Mouse (Mus musculus) kidney, adult 2 months (tissue): ENCODE data around the gene Rad51b. TPM values are rescaled to one million over a fixed set of nuclear protein-coding genes. Genes with fewer than 3 reads are reported as not detected.
"Not testable (repeated sequence)": the region's sequence is repeated elsewhere in the genome, so short reads cannot be mapped to it uniquely, and the experiment has no call there.

Source experiments
- DNase-seq: peaks from one replicate; pipeline ENCODE4 v3.0.0; 2021
- H3K27ac ChIP-seq: fragments of 200-500 bp; 2 replicates; pipeline ENCODE4 v1.5.1; 2012; ENCODE audit warnings: low read depth, low read length, control low read depth, inconsistent platforms; ENCODE audit not compliant: insufficient read depth
- H3K27me3 ChIP-seq: fragments of 200-500 bp; replicated peaks from 2 replicates; pipeline ENCODE4 v1.6.1; 2012; ENCODE audit warnings: mild to moderate bottlenecking, moderate library complexity, low read length, inconsistent platforms; ENCODE audit not compliant: control insufficient read depth, insufficient read depth
- H3K36me3 ChIP-seq: fragments of 200-500 bp; 2 replicates; pipeline ENCODE4 v1.6.1; 2012; ENCODE audit warnings: mild to moderate bottlenecking, moderate library complexity, low read length, inconsistent platforms; ENCODE audit not compliant: control insufficient read depth, insufficient read depth
- H3K4me1 ChIP-seq: fragments of 200-500 bp; 2 replicates; pipeline ENCODE4 v1.6.1; 2011; ENCODE audit warnings: low read length; ENCODE audit not compliant: control insufficient read depth, insufficient read depth
- H3K4me3 ChIP-seq: fragments of 200-500 bp; 2 replicates; pipeline ENCODE4 v1.5.1; 2011; ENCODE audit warnings: mild to moderate bottlenecking, low read depth, low read length, control low read depth; ENCODE audit not compliant: insufficient read depth
- CTCF ChIP-seq: fragments of 200-500 bp; conservative IDR thresholded peaks from 2 replicates; pipeline ENCODE4 v1.5.1; 2011; ENCODE audit warnings: low read depth, mild to moderate bottlenecking, control low read depth, low read length, moderate library complexity, mixed read lengths; ENCODE audit not compliant: insufficient read depth, insufficient read length
- POLR2A ChIP-seq: fragments of 200-500 bp; IDR thresholded peaks from one replicate; pipeline ENCODE4 v1.6.1; 2011; ENCODE audit warnings: low read depth, low read length, control low read depth
- WGBS: fragments of 180-500 bp; shearing (Covaris S2); methylation state at CpG from one replicate; pipeline ENCODE4 v1.1.7; 2018; 5-methylcytosine and 5-hydroxymethylcytosine counted together
- polyA plus RNA-seq: library from polyadenylated mRNA; depleted of rRNA; stranded (reverse); fragments of >200 nt; gene quantifications from 2 replicates; pipeline ENCODE4 v1.2.3, GENCODE M21; 2012

Gene Rad51b
- polyA plus RNA-seq, 1 experiment, result 0.14 TPM

GRCm38 (mm10) chr12:79306013-79306412 is 8.9 kb downstream of the Rad51b start:
- H3K4me1 ChIP-seq, result no peaks in the 10 kb centered on the region
- no peak overlapping the region for H3K27ac ChIP-seq
- WGBS, result 46% methylated on average over 4 of the region's 4 CpGs
- no peak overlapping the region for H3K4me3 ChIP-seq
- TF ChIP-seq POLR2A (no peak), CTCF (no peak)
- no peaks in the 10 kb centered on the region for H3K36me3 ChIP-seq
- no peak for DNase-seq
- no peaks in the 10 kb centered on the region for H3K27me3 ChIP-seq

GRCm38 (mm10) chr12:79313721-79314120 is 16.6 kb downstream of the Rad51b start:
- Histone ChIP-seq H3K27ac (no peak overlapping the region), H3K4me1 (no peaks in the 10 kb centered on the region), H3K36me3 (no peaks in the 10 kb centered on the region), H3K27me3 (no peaks in the 10 kb centered on the region), H3K4me3 (no peak overlapping the region)
- TF ChIP-seq CTCF (no peak), POLR2A (no peak)
- 75% methylated on average over 4 of the region's 4 CpGs for WGBS
- peak; percentile 10 for DNase-seq

- TF ChIP-seq CTCF (no peak), POLR2A (no peak)
- DNase-seq, result no peak
- no peaks in the 10 kb centered on the region for H3K27me3 ChIP-seq
- no peaks in the 10 kb centered on the region for H3K4me1 ChIP-seq
- WGBS, result 41% methylated on average over 5 of the region's 5 CpGs
- no peak overlapping the region for H3K27ac ChIP-seq
- H3K36me3 ChIP-seq, result no peaks in the 10 kb centered on the region
- no peak overlapping the region for H3K4me3 ChIP-seq
These were observed 20.3 kb downstream of the Rad51b start for GRCm38 (mm10) chr12:79317339-79317738.

- WGBS, result 79% methylated on average over 5 of the region's 5 CpGs
- H3K4me1 ChIP-seq, result no peaks in the 10 kb centered on the region
- DNase-seq, result no peak
- no peaks in the 10 kb centered on the region for H3K36me3 ChIP-seq
- H3K27ac ChIP-seq, result no peak overlapping the region
- no peak overlapping the region for H3K4me3 ChIP-seq
- TF ChIP-seq POLR2A (no peak), CTCF (no peak)
- no peaks in the 10 kb centered on the region for H3K27me3 ChIP-seq
These were observed 23.8 kb downstream of the Rad51b start for GRCm38 (mm10) chr12:79320895-79321294.

- not testable (repeated sequence) for H3K27me3 ChIP-seq, H3K27ac ChIP-seq, H3K36me3 ChIP-seq, H3K4me1 ChIP-seq, H3K4me3 ChIP-seq
- 0 out of 2 replicates have a peak, but pooled peaks have one; percentile 14 for TF ChIP-seq CTCF
- peak; percentile 34 for DNase-seq
- 55% methylated on average over 2 of the region's 2 CpGs for WGBS
These were observed 25.5 kb downstream of the Rad51b start for GRCm38 (mm10) chr12:79322539-79322938.

- TF ChIP-seq POLR2A (no peak), CTCF (no peak)
- no peak overlapping the region for H3K4me3 ChIP-seq
- 51% methylated on average over 2 of the region's 2 CpGs for WGBS
- no peaks in the 10 kb centered on the region; the same call in 1 of the 2 replicates for H3K27me3 ChIP-seq
- DNase-seq, result no peak
- no peaks in the 10 kb centered on the region for H3K4me1 ChIP-seq
- no peaks in the 10 kb centered on the region for H3K36me3 ChIP-seq
- no peak overlapping the region for H3K27ac ChIP-seq
These were observed 29.2 kb downstream of the Rad51b start for GRCm38 (mm10) chr12:79326236-79326635.

- Histone ChIP-seq H3K27ac (no peak overlapping the region), H3K4me1 (no peaks in the 10 kb centered on the region), H3K27me3 (no peaks in the 10 kb centered on the region; the same call in 1 of the 2 replicates), H3K4me3 (no peak overlapping the region), H3K36me3 (no peaks in the 10 kb centered on the region)
- TF ChIP-seq CTCF, result no peak
- no peak for DNase-seq
- 76% methylated on average over 2 of the region's 2 CpGs for WGBS
These were observed 29.7 kb downstream of the Rad51b start for GRCm38 (mm10) chr12:79326745-79327144.

- H3K4me1 ChIP-seq, result no peaks in the 10 kb centered on the region
- TF ChIP-seq POLR2A (no peak), CTCF (no peak)
- no peak overlapping the region for H3K4me3 ChIP-seq
- H3K27ac ChIP-seq, result no peak overlapping the region
- H3K27me3 ChIP-seq, result no peaks in the 10 kb centered on the region; the same call in 1 of the 2 replicates
- DNase-seq, result no peak
- H3K36me3 ChIP-seq, result no peaks in the 10 kb centered on the region
- WGBS, result 72% methylated on average over 2 of the region's 2 CpGs
These were observed 30.8 kb downstream of the Rad51b start for GRCm38 (mm10) chr12:79327868-79328267.
